Mouse (Mus musculus) C2C12 (cell line): Measurements from ENCODE around the gene Rnf13. TPM values are rescaled to one million over a fixed set of nuclear protein-coding genes. Genes with fewer than 3 reads are reported as not detected.

Experiments
- H3K27me3 ChIP-seq: one replicate; pipeline ENCODE4 v1.6.1; 2011; ENCODE audit not compliant: control insufficient read depth, insufficient read depth, insufficient read length
- H3K36me3 ChIP-seq: one replicate; pipeline ENCODE4 v1.6.1; 2011; ENCODE audit not compliant: control insufficient read depth, insufficient read depth
- H3K4me3 ChIP-seq: one replicate; pipeline ENCODE4 v1.5.1; 2011; ENCODE audit warnings: mild to moderate bottlenecking, control low read depth; ENCODE audit not compliant: poor library complexity, insufficient read depth, severe bottlenecking
- H3K79me2 ChIP-seq: one replicate; pipeline ENCODE4 v1.6.1; 2011; ENCODE audit not compliant: control insufficient read depth, insufficient read depth
- H3K79me3 ChIP-seq: one replicate; pipeline ENCODE4 v1.6.1; 2011; ENCODE audit warnings: low read depth, control low read depth
- H3ac ChIP-seq: one replicate; pipeline ENCODE3; 2011; ENCODE audit warnings: low read depth; ENCODE audit not compliant: control insufficient read depth, insufficient read length
- CEBPB ChIP-seq: IDR thresholded peaks from one replicate; pipeline ENCODE4 v1.6.1; 2011; ENCODE audit warnings: low read depth, mild to moderate bottlenecking, control low read depth, moderate library complexity
- CTCF ChIP-seq: IDR thresholded peaks from one replicate; pipeline ENCODE4 v1.5.1; 2011; ENCODE audit not compliant: control insufficient read depth, insufficient read depth, insufficient read length
- FOSL1 ChIP-seq: IDR thresholded peaks from one replicate; pipeline ENCODE4 v1.8.0; 2011; ENCODE audit warnings: mild to moderate bottlenecking, low read length; ENCODE audit not compliant: poor library complexity, insufficient read depth, severe bottlenecking
- MAX ChIP-seq: IDR thresholded peaks from one replicate; pipeline ENCODE4 v1.6.1; 2011; ENCODE audit warnings: mild to moderate bottlenecking, control low read depth
- MYOD1 ChIP-seq: IDR thresholded peaks from one replicate; pipeline ENCODE4 v1.6.1; 2011; ENCODE audit warnings: low read depth; ENCODE audit not compliant: control insufficient read depth, insufficient read length
- MYOG ChIP-seq: IDR thresholded peaks from one replicate; pipeline ENCODE4 v1.6.1; 2011; ENCODE audit not compliant: control insufficient read depth, insufficient read length; ENCODE audit errors: extremely low read depth
- USF1 ChIP-seq: IDR thresholded peaks from one replicate; pipeline ENCODE4 v1.6.1; 2011; ENCODE audit warnings: low read depth, mild to moderate bottlenecking, control low read depth, moderate library complexity
- polyA plus RNA-seq: library from polyadenylated mRNA; unstranded; fragments of >200 nt; fragmentation: generic; extraction: Trizol; gene quantifications from one replicate; pipeline ENCODE4 v1.2.1, GENCODE M21; 2012; ENCODE audit warnings: missing spikeins

The Rnf13 gene
- polyA plus RNA-seq, 1 experiment, result 7.4 TPM

GRCm38 (mm10) chr3:57846662-57846911, 110.7 kb downstream of the Rnf13 start:
- Histone ChIP-seq H3K36me3 (no peaks in the 10 kb centered on the region), H3K79me2 (no peaks in the 10 kb centered on the region), H3K79me3 (no peaks in the 10 kb centered on the region), H3ac (peak overlapping the region; percentile 80), H3K4me3 (peak overlapping the region; percentile 37), H3K27me3 (no peaks in the 10 kb centered on the region)
- TF ChIP-seq USF1 (no peak), MAX (no peak)

- no peak for TF ChIP-seq USF1
- TF ChIP-seq MYOG, result no peak
- TF ChIP-seq CEBPB, result no peak
- TF ChIP-seq MYOD1, result no peak
- no peak for TF ChIP-seq CTCF
- peak overlapping the region; percentile 37 for H3K4me3 ChIP-seq
- no peaks in the 10 kb centered on the region for H3K79me2 ChIP-seq
- H3K27me3 ChIP-seq, result no peaks in the 10 kb centered on the region
- peak overlapping the region; percentile 80 for H3ac ChIP-seq
- H3K79me3 ChIP-seq, result no peaks in the 10 kb centered on the region
- H3K36me3 ChIP-seq, result no peaks in the 10 kb centered on the region
Observed at GRCm38 (mm10) chr3:57846912-57847759, 111.3 kb downstream of the Rnf13 start.

GRCm38 (mm10) chr3:57847760-57848185, 111.9 kb downstream of the Rnf13 start, which contains the start of gene Pfn2:
Pfn2 (minus strand) TSS chr3:57848079.
- Histone ChIP-seq H3K36me3 (no peaks in the 10 kb centered on the region), H3K79me2 (no peaks in the 10 kb centered on the region), H3K4me3 (peak within 1 kb of the TSS; percentile 37), H3ac (peak within 1 kb of the TSS; percentile 80), H3K79me3 (no peaks in the 10 kb centered on the region), H3K27me3 (no peaks in the 10 kb centered on the region)
- TF ChIP-seq MAX, result no peak

DNA sequence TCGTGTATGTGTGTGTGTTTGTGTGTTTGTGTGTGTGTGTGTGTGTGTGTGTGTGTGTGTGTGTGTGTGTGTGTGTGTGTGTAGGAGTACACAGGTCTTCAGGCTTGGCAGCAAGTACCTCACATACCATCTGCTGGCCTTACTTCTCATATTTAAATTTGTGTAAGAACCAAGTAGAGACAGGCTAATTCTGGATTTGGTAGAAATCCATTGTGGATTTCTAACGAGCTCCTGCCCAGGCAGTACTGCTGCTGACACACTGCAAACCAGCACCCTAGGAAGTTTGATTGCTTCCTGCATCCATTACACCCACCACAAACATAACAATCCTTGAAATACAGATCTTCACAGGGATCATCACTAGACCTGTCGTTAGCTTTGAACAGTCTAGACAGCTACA, 147.1 kb downstream of the Rnf13 start:
- Histone ChIP-seq H3K4me3 (no peak overlapping the region), H3ac (no peak overlapping the region), H3K79me2 (no peaks in the 10 kb centered on the region), H3K79me3 (no peaks in the 10 kb centered on the region), H3K36me3 (no peaks in the 10 kb centered on the region), H3K27me3 (no peaks in the 10 kb centered on the region)
- no peak for TF ChIP-seq CEBPB
- no peak for TF ChIP-seq CTCF
- no peak for TF ChIP-seq MYOD1
- no peak for TF ChIP-seq FOSL1
- no peak for TF ChIP-seq USF1
- no peak for TF ChIP-seq MYOG
- TF ChIP-seq MAX, result no peak

Other genes with a start within 250 kb of the Rnf13 start
- 26.7 TPM for gene Wwtr1, start 160.2 kb upstream of the Rnf13 start, polyA plus RNA-seq
- gene Commd2, start 84.3 kb upstream of the Rnf13 start, polyA plus RNA-seq, result 52.9 TPM
- gene Ankub1, start 43.3 kb upstream of the Rnf13 start, polyA plus RNA-seq, result not detected
- 3.9 TPM for gene Pfn2, start 112.0 kb downstream of the Rnf13 start, polyA plus RNA-seq